Mouse (Mus musculus) forebrain, embryonic 11.5 days (tissue): Measurements from ENCODE around the gene Zzef1. TPM values are rescaled to one million over a fixed set of nuclear protein-coding genes. Genes with fewer than 3 reads are reported as not detected.

Experiments used
- ATAC-seq: fragments of 200-750 bp; cut with Nextera tagmentation; replicated peaks from 2 replicates; pipeline ENCODE4 v1.8.0; 2017; ENCODE audit warnings: moderate TSS enrichment; ENCODE audit not compliant: low FRiP score
- DNase-seq: peaks from one replicate; pipeline ENCODE4 v3.0.0-alpha.2; 2017; ENCODE audit warnings: low spot score
- H3K27ac ChIP-seq: fragments of 300-500 bp; sonication (generic); 2 replicates; pipeline ENCODE4 v1.5.1; 2014; ENCODE audit warnings: low read depth, low read length
- H3K27me3 ChIP-seq: fragments of 300-500 bp; sonication (generic); 2 replicates; pipeline ENCODE4 v1.6.1; 2014; ENCODE audit warnings: mild to moderate bottlenecking, low read length, mixed read lengths; ENCODE audit not compliant: control insufficient read depth, insufficient read depth
- H3K36me3 ChIP-seq: fragments of 300-500 bp; sonication (generic); 2 replicates; pipeline ENCODE4 v1.6.1; 2014; ENCODE audit warnings: mild to moderate bottlenecking, low read length, moderate library complexity, mixed read lengths; ENCODE audit not compliant: control insufficient read depth, insufficient read depth
- H3K4me1 ChIP-seq: fragments of 300-500 bp; sonication (generic); replicated peaks from 2 replicates; pipeline ENCODE4 v1.6.1; 2014; ENCODE audit warnings: low read length, mixed read lengths; ENCODE audit not compliant: control insufficient read depth, insufficient read depth
- H3K4me2 ChIP-seq: fragments of 300-500 bp; sonication (generic); 2 replicates; pipeline ENCODE4 v1.6.1; 2014; ENCODE audit warnings: low read depth, mild to moderate bottlenecking, low read length, moderate library complexity, mixed read lengths; ENCODE audit not compliant: severe bottlenecking
- H3K4me3 ChIP-seq: fragments of 300-500 bp; sonication (generic); 2 replicates; pipeline ENCODE4 v1.5.1; 2014; ENCODE audit warnings: low read depth, low read length
- H3K9ac ChIP-seq: fragments of 300-500 bp; sonication (generic); 2 replicates; pipeline ENCODE4 v1.6.1; 2014; ENCODE audit warnings: low read length
- H3K9me3 ChIP-seq: fragments of 300-500 bp; sonication (generic); 2 replicates; pipeline ENCODE4 v1.6.1; 2016; ENCODE audit warnings: low read length, mixed read lengths; ENCODE audit not compliant: control insufficient read depth
- WGBS: fragments of 180-500 bp; shearing (Covaris S2); extraction: QIAGEN DNeasy Blood & Tissue Kit; methylation state at CpG from one replicate; pipeline ENCODE4 v1.1.7; 2014; 5-methylcytosine and 5-hydroxymethylcytosine counted together
- polyA plus RNA-seq: library from polyadenylated mRNA; unstranded; fragments of >200 nt; fragmentation: Nextera tagmentation; extraction: Ambion mirVana; gene quantifications from 2 replicates; pipeline ENCODE4 v1.2.1, GENCODE M21; 2014

The Zzef1 gene
- polyA plus RNA-seq = 10.6 and 11.0 TPM in 2 replicates

- WGBS = under 1% methylated on average over 69 of the region's 69 CpGs
- Histone ChIP-seq H3K9ac (peak within 1 kb of the TSS; percentile 87), H3K27ac (peak within 1 kb of the TSS; percentile 41; the same call in 1 of the 2 replicates), H3K27me3 (no peaks in the 10 kb centered on the region), H3K4me2 (peak within 1 kb of the TSS; percentile 85), H3K4me1 (no peaks in the 10 kb centered on the region; the same call in 1 of the 2 replicates), H3K4me3 (peak within 1 kb of the TSS; percentile 94), H3K36me3 (no peaks in the 10 kb centered on the region), H3K9me3 (no peaks in the 10 kb centered on the region)
- peak; percentile 93 for ATAC-seq
- DNase-seq = peak; percentile 95
These were observed at the start of gene Zzef1, which contains the start of gene Cyb5d2 for GRCm38 (mm10) chr11:72795455-72796295. Gene Zzef1, plus strand, starts transcription at chr11:72796226. Gene Cyb5d2, minus strand, starts transcription at chr11:72796142.

GRCm38 (mm10) chr11:72751956-72752355 lies 44.1 kb upstream of the Zzef1 start:
- DNase-seq (no peak), ATAC-seq (no peak)
- Histone ChIP-seq H3K27me3 (no peaks in the 10 kb centered on the region), H3K27ac (no peak overlapping the region), H3K4me2 (no peak overlapping the region), H3K9ac (no peak overlapping the region), H3K9me3 (no peaks in the 10 kb centered on the region), H3K36me3 (peaks cover 11% of the 10 kb centered on the region; the same call in 1 of the 2 replicates), H3K4me3 (no peak overlapping the region), H3K4me1 (no peaks in the 10 kb centered on the region)
- WGBS = 45% methylated on average over 2 of the region's 2 CpGs

GRCm38 (mm10) chr11:72758316-72758715 lies 37.7 kb upstream of the Zzef1 start:
- Histone ChIP-seq H3K4me2 (no peak overlapping the region), H3K27ac (no peak overlapping the region), H3K36me3 (peaks cover 5% of the 10 kb centered on the region), H3K9me3 (no peaks in the 10 kb centered on the region), H3K27me3 (no peaks in the 10 kb centered on the region), H3K4me3 (no peak overlapping the region), H3K9ac (no peak overlapping the region), H3K4me1 (no peaks in the 10 kb centered on the region)
- ATAC-seq = no peak
- 93% methylated on average over 5 of the region's 5 CpGs for WGBS
- no peak for DNase-seq

GRCm38 (mm10) chr11:72759581-72759980 lies 36.4 kb upstream of the Zzef1 start:
- no peak for ATAC-seq
- H3K9ac ChIP-seq = no peak overlapping the region
- H3K27me3 ChIP-seq = no peaks in the 10 kb centered on the region
- no peaks in the 10 kb centered on the region for H3K9me3 ChIP-seq
- H3K36me3 ChIP-seq = peaks cover 8% of the 10 kb centered on the region
- H3K4me1 ChIP-seq = no peaks in the 10 kb centered on the region
- H3K4me2 ChIP-seq = no peak overlapping the region
- no peak overlapping the region for H3K4me3 ChIP-seq
- DNase-seq = no peak
- WGBS = 96% methylated on average over 6 of the region's 6 CpGs
- H3K27ac ChIP-seq = no peak overlapping the region

- no peak for ATAC-seq
- no peak overlapping the region for H3K27ac ChIP-seq
- WGBS = 95% methylated on average over 1 of the region's 1 CpGs
These were observed 35.2 kb upstream of the Zzef1 start for GRCm38 (mm10) chr11:72760781-72761180.

GRCm38 (mm10) chr11:72764270-72764669 lies 31.8 kb upstream of the Zzef1 start:
- Histone ChIP-seq H3K36me3 (peaks cover 8% of the 10 kb centered on the region), H3K4me1 (no peaks in the 10 kb centered on the region), H3K9ac (no peak overlapping the region), H3K9me3 (no peaks in the 10 kb centered on the region), H3K4me2 (no peak overlapping the region), H3K27me3 (no peaks in the 10 kb centered on the region), H3K4me3 (no peak overlapping the region), H3K27ac (no peak overlapping the region)
- WGBS = 90% methylated on average over 4 of the region's 4 CpGs
- DNase-seq = no peak
- ATAC-seq = no peak

More at GRCm38 (mm10) chr11:72760781-72761180, 35.2 kb upstream of the Zzef1 start:
- no peaks in the 10 kb centered on the region for H3K9me3 ChIP-seq
- no peak for DNase-seq
- no peak overlapping the region for H3K9ac ChIP-seq
- peaks cover 8% of the 10 kb centered on the region for H3K36me3 ChIP-seq
- H3K4me2 ChIP-seq = no peak overlapping the region
- no peak overlapping the region for H3K4me3 ChIP-seq
- no peaks in the 10 kb centered on the region for H3K27me3 ChIP-seq
- no peaks in the 10 kb centered on the region for H3K4me1 ChIP-seq

- H3K4me2 ChIP-seq = no peak overlapping the region
- H3K9ac ChIP-seq = no peak overlapping the region
- DNase-seq (no peak), ATAC-seq (no peak)
- H3K27ac ChIP-seq = no peak overlapping the region
- WGBS = 93% methylated on average over 8 of the region's 8 CpGs
- H3K27me3 ChIP-seq = no peaks in the 10 kb centered on the region
- H3K4me1 ChIP-seq = no peaks in the 10 kb centered on the region
- H3K4me3 ChIP-seq = no peak overlapping the region
- H3K9me3 ChIP-seq = no peaks in the 10 kb centered on the region
- H3K36me3 ChIP-seq = peaks cover 3% of the 10 kb centered on the region; the same call in 1 of the 2 replicates
These were observed 28.3 kb upstream of the Zzef1 start for GRCm38 (mm10) chr11:72767716-72768115.

- DNase-seq (no peak), ATAC-seq (no peak)
- Histone ChIP-seq H3K36me3 (no peaks in the 10 kb centered on the region; the same call in 1 of the 2 replicates), H3K4me1 (no peaks in the 10 kb centered on the region), H3K4me2 (no peak overlapping the region), H3K9ac (no peak overlapping the region), H3K9me3 (no peaks in the 10 kb centered on the region), H3K27me3 (no peaks in the 10 kb centered on the region), H3K4me3 (no peak overlapping the region), H3K27ac (no peak overlapping the region)
- 98% methylated on average over 3 of the region's 3 CpGs for WGBS
These were observed 27.0 kb upstream of the Zzef1 start for GRCm38 (mm10) chr11:72769061-72769460.
